Mouse (Mus musculus) midbrain, embryonic 11.5 days (tissue): Measurements from ENCODE around the gene Rpl21. TPM values are rescaled to one million over a fixed set of nuclear protein-coding genes. Genes with fewer than 3 reads are reported as not detected.

Experiments
- ATAC-seq: fragments of 200-750 bp; cut with Nextera tagmentation; 2 replicates; pipeline ENCODE4 v1.8.0; 2017; ENCODE audit warnings: moderate TSS enrichment, moderate library complexity; ENCODE audit not compliant: low FRiP score
- DNase-seq: peaks from one replicate; pipeline ENCODE4 v3.0.0; 2015; ENCODE audit warnings: low spot score; ENCODE audit errors: missing footprints
- H3K27ac ChIP-seq: fragments of 300-500 bp; sonication (generic); 2 replicates; pipeline ENCODE4 v1.5.1; 2014; ENCODE audit warnings: low read depth, low read length
- H3K27me3 ChIP-seq: fragments of 300-500 bp; sonication (generic); 2 replicates; pipeline ENCODE4 v1.6.1; 2014; ENCODE audit warnings: mild to moderate bottlenecking, low read length, moderate library complexity, mixed read lengths; ENCODE audit not compliant: control insufficient read depth, insufficient read depth
- H3K36me3 ChIP-seq: fragments of 300-500 bp; sonication (generic); 2 replicates; pipeline ENCODE4 v1.6.1; 2014; ENCODE audit warnings: mild to moderate bottlenecking, low read length, moderate library complexity, mixed read lengths; ENCODE audit not compliant: control insufficient read depth, insufficient read depth
- H3K4me1 ChIP-seq: fragments of 300-500 bp; sonication (generic); 2 replicates; pipeline ENCODE4 v1.6.1; 2014; ENCODE audit warnings: low read length; ENCODE audit not compliant: control insufficient read depth, insufficient read depth
- H3K4me2 ChIP-seq: fragments of 300-500 bp; sonication (generic); 2 replicates; pipeline ENCODE4 v1.6.1; 2014; ENCODE audit warnings: mild to moderate bottlenecking, moderate library complexity
- H3K4me3 ChIP-seq: fragments of 300-500 bp; sonication (generic); 2 replicates; pipeline ENCODE4 v1.5.1; 2014; ENCODE audit warnings: low read depth, low read length
- H3K9ac ChIP-seq: fragments of 300-500 bp; sonication (generic); 2 replicates; pipeline ENCODE4 v1.6.1; 2014; ENCODE audit warnings: low read length
- H3K9me3 ChIP-seq: fragments of 300-500 bp; sonication (generic); 2 replicates; pipeline ENCODE4 v1.6.1; 2016; ENCODE audit warnings: low read length; ENCODE audit not compliant: control insufficient read depth
- WGBS: fragments of 180-500 bp; shearing (Covaris S2); extraction: QIAGEN DNeasy Blood & Tissue Kit; methylation state at CpG from one replicate; pipeline ENCODE4 v1.1.7; 2014; 5-methylcytosine and 5-hydroxymethylcytosine counted together
- polyA plus RNA-seq: library from polyadenylated mRNA; unstranded; fragments of >200 nt; fragmentation: Nextera tagmentation; extraction: Ambion mirVana; gene quantifications from 2 replicates; pipeline ENCODE4 v1.2.1, GENCODE M21; 2014

The Rpl21 gene
- polyA plus RNA-seq, 1 experiment from 2014 or later: 509 TPM

DNA sequence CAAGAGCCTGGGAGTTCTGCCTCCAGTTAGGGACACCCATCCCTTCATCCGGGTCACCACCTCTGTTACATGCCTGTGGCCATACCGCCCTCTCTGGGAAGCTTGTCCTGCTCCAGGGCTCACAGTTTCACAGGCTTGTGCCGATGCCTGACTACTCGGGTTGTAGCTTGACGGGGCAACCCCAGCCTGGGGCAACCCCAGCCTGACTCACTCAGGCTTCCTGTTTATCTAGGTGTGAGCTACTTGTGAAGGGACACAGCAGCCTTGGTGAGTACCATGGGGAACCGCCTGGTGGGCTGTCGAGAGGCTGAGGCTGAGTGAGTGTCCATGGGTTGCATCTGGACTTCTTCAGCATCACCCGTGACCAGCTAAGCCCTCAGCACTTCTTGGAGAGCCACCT lies 24.9 kb downstream of the Rpl21 start:
- no peaks in the 10 kb centered on the region for H3K36me3 ChIP-seq
- no peak overlapping the region for H3K4me2 ChIP-seq
- no peak overlapping the region for H3K27ac ChIP-seq
- no peaks in the 10 kb centered on the region for H3K4me1 ChIP-seq
- no peak overlapping the region for H3K9ac ChIP-seq
- H3K4me3 ChIP-seq: no peak overlapping the region
- 89% methylated on average over 8 of the region's 8 CpGs for WGBS
- ATAC-seq (no peak), DNase-seq (peak; percentile 6)
- no peaks in the 10 kb centered on the region for H3K9me3 ChIP-seq
- no peaks in the 10 kb centered on the region for H3K27me3 ChIP-seq

DNA sequence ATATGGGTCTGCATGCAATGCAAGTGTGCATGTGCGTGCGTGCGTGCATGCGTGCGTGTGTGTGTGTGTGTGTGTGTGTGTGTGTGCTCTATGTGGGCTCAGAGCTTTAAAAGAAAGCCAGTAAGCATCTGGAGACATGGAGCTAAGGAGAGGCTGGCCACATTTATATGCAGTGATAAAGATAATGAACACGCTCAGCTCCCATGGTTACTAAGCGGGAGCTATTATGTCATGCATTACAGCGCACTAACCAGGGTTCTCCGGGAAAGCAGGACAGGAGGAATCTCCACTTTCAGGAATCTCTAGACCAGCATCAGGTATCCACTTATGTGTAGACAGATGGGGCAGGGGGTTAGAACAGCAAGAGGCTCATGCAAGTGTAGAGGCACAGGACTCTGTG lies 26.1 kb downstream of the Rpl21 start:
- no peak overlapping the region for H3K9ac ChIP-seq
- 95% methylated on average over 9 of the region's 9 CpGs for WGBS
- no peaks in the 10 kb centered on the region for H3K27me3 ChIP-seq
- no peak overlapping the region for H3K4me2 ChIP-seq
- ATAC-seq (no peak), DNase-seq (peak; percentile 73)
- H3K9me3 ChIP-seq: no peaks in the 10 kb centered on the region
- no peaks in the 10 kb centered on the region for H3K36me3 ChIP-seq
- no peak overlapping the region for H3K27ac ChIP-seq
- no peaks in the 10 kb centered on the region for H3K4me1 ChIP-seq
- no peak overlapping the region for H3K4me3 ChIP-seq

DNA sequence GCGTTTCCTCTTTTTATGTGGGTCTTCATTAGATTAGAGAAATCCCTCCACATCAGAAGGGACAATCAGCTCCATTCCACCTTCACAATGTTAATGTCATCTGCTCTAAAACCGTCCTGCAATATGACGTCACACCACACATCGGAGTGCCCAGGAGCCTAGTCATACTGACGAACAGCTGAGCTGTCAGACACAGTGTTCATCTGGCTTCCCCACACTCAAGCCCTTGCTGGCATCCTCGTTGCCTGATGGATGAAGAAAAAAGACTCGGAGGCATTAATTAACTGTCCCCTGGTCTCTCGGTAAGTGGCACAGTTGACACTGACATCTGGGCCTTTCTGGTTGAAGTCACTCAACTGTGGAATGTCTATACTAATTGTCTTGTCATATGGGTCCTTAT lies 26.6 kb downstream of the Rpl21 start:
- WGBS: 85% methylated on average over 8 of the region's 8 CpGs
- Histone ChIP-seq H3K9ac (no peak overlapping the region), H3K27ac (no peak overlapping the region), H3K9me3 (no peaks in the 10 kb centered on the region), H3K27me3 (no peaks in the 10 kb centered on the region), H3K4me2 (no peak overlapping the region), H3K36me3 (no peaks in the 10 kb centered on the region), H3K4me1 (no peaks in the 10 kb centered on the region), H3K4me3 (no peak overlapping the region)
- DNase-seq: peak; percentile 60
- no peak for ATAC-seq

DNA sequence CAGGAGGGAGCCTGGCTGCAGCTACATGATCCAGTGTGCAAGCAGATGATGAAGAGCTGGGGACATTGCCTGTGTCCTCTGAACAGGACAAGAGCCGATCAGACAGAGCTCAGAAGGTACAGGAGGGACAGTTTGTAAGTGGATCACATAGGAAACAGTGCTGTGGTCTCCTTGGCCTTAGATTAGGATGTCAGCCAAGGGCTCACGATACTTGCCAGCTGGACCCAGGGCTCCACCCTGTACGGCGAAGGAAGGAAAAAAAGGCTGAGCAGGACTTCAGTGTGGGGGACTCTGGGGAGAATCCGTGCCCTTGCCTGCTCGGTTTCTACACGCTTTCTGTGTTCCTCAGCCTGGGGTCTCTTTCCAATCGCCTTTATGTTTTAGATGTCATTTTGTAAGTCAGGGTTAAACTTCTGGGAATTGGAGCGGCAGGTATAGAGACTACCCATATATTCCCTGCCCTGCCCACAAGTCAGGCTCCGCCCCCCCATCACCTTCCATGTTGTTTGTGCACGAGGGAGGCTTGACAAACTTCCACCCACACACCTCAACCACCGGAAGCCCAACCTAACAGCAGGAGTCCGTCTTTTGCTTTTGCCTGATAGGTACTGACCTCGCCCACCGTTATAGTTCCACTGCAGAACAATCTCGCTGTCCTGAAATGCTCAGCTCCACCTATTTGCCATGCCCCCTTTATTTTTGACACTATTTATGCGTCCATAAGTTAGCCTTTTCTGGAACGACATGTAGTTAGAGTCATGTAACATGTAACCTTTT lies 27.7 kb downstream of the Rpl21 start:
- H3K27me3 ChIP-seq: no peaks in the 10 kb centered on the region
- no peaks in the 10 kb centered on the region for H3K36me3 ChIP-seq
- H3K4me2 ChIP-seq: no peak overlapping the region
- ATAC-seq (no peak), DNase-seq (no peak)
- no peaks in the 10 kb centered on the region for H3K4me1 ChIP-seq
- 85% methylated on average over 18 of the region's 18 CpGs for WGBS
- H3K9me3 ChIP-seq: no peaks in the 10 kb centered on the region
- H3K9ac ChIP-seq: no peak overlapping the region
- H3K4me3 ChIP-seq: no peak overlapping the region
- H3K27ac ChIP-seq: no peak overlapping the region

DNA sequence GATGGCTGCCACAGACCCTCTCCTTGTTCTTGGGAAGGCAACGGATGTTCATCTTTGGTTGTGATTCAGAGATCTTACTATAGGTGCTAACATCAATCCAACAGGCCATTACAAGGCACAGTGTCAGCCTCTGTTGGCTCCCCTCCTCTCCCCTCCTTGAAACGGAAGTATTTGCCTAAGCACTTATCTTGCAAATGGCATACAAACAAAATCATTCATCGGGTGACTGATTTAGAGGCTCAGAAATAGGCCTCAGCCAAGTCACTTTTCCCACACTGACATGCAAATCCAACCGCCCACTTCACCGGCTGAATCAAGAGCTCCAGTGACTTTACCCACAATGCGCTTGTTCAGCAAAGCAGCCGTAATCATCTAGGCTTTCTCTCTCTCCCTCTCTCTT lies 28.9 kb downstream of the Rpl21 start:
- DNase-seq (no peak), ATAC-seq (no peak)
- no peak overlapping the region for H3K9ac ChIP-seq
- no peak overlapping the region for H3K27ac ChIP-seq
- no peaks in the 10 kb centered on the region for H3K9me3 ChIP-seq
- H3K4me2 ChIP-seq: no peak overlapping the region
- no peaks in the 10 kb centered on the region for H3K27me3 ChIP-seq
- no peaks in the 10 kb centered on the region for H3K36me3 ChIP-seq
- 47% methylated on average over 7 of the region's 7 CpGs for WGBS
- H3K4me3 ChIP-seq: no peak overlapping the region
- H3K4me1 ChIP-seq: no peaks in the 10 kb centered on the region

DNA sequence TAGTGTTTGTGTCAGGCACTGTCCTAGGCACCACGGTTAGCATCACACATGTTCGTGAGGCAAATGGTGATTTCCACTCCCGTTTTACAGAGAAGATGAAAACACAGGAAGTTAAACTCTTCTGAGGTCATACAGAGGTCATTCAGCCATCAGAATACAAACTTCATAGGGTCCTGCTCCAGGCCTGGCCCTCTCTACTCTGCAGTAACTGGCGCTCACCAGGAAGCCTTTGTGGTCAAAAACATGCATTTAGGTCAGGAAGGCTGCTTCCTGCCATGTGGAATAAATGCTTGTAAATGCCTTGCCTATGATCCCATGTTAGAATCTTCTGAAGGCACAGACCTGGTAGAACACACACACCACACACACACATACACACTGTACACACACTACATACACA lies 32.8 kb downstream of the Rpl21 start:
- WGBS: 78% methylated on average over 4 of the region's 4 CpGs
- H3K4me3 ChIP-seq: no peak overlapping the region
- no peaks in the 10 kb centered on the region for H3K36me3 ChIP-seq
- H3K27me3 ChIP-seq: no peaks in the 10 kb centered on the region
- no peaks in the 10 kb centered on the region for H3K9me3 ChIP-seq
- no peaks in the 10 kb centered on the region for H3K4me1 ChIP-seq
- no peak overlapping the region for H3K9ac ChIP-seq
- DNase-seq (no peak), ATAC-seq (no peak)
- H3K4me2 ChIP-seq: no peak overlapping the region
- no peak overlapping the region for H3K27ac ChIP-seq

DNA sequence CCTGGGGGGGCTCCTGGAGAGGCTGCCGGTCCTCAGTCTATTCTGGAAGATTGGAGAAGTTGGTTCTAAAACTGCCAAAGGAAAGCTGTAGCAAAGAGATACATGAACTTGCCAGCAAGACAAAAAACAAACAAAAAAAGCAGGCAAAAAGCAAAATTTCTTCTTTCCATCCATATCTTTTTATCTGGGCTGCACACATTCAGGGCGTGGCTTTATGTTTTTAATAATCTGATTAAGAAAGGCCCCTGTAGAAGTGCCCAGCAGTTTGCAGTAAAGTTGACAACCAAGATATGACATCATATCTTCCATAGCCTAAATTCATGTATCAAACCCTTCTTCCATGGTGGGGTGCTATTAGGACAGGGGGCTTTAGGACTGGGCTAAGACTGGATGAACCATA lies 33.6 kb downstream of the Rpl21 start:
- ATAC-seq (no peak), DNase-seq (no peak)
- no peak overlapping the region for H3K9ac ChIP-seq
- no peak overlapping the region for H3K4me3 ChIP-seq
- H3K4me1 ChIP-seq: no peaks in the 10 kb centered on the region
- H3K36me3 ChIP-seq: no peaks in the 10 kb centered on the region
- no peak overlapping the region for H3K27ac ChIP-seq
- no peak overlapping the region for H3K4me2 ChIP-seq
- no peaks in the 10 kb centered on the region for H3K27me3 ChIP-seq
- H3K9me3 ChIP-seq: no peaks in the 10 kb centered on the region
- 93% methylated on average over 2 of the region's 2 CpGs for WGBS

DNA sequence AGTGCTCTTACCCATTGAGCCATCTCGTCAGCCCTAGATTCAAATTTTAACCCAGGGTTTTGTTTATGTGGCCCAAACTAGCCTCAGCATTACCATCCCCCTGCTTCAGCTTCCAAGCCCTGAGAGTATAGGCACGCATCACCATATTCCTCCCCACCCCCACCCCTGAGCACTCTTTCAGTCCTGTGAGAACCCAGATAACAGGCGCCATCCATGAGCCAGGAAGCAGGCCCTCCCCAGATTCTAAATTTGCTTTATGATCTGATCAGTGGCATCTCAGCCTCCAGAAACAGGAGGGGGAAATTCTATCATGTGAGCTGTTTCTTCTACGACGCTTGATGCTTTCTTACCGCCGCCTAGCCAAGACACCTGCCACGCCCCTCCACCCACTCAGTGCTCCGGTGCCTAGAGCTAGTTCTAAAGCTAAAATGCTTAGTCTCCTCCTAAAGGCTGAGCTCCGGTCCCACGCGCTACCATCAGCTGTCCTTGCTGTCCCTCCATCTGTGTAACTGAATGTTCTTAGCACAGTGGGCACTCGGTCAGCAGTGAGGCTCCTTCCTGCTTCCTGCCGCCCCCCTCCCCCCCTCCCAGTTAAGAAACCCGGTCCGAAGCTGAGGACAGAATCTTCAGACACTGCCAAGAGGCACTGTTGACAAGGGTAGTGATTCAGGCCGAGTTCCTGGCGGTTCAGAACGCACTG lies 34.7 kb downstream of the Rpl21 start:
- DNase-seq: peak; percentile 90
- Histone ChIP-seq H3K4me1 (no peaks in the 10 kb centered on the region), H3K27ac (no peak overlapping the region), H3K4me2 (peak overlapping the region; percentile 36), H3K9ac (peak overlapping the region; percentile 34), H3K9me3 (no peaks in the 10 kb centered on the region), H3K4me3 (no peak overlapping the region), H3K27me3 (no peaks in the 10 kb centered on the region), H3K36me3 (no peaks in the 10 kb centered on the region)
- 0 out of 2 replicates have a peak, but pooled peaks have one; percentile 35 for ATAC-seq
- 8% methylated on average over 19 of the region's 19 CpGs for WGBS

DNA sequence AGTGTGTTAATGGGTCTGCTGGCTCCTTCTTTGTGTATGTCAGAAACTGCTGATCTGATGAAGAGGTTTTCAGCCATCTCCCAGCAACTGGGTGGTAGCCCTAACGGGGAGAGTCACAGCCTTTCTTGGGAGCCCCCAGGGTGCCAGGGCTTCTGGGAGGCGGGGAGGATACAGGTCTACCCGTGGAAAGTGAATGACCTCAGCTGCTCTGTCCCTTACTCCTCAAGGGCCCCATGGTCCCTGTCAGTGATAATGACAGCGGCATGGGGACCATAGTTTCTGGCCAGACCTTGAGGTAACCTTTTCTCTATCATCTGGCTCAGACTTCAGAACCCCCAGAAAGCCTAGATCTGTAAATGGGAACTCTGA lies 35.2 kb downstream of the Rpl21 start:
- H3K4me3 ChIP-seq: no peak overlapping the region
- no peak overlapping the region for H3K27ac ChIP-seq
- peak overlapping the region; percentile 36 for H3K4me2 ChIP-seq
- H3K4me1 ChIP-seq: no peaks in the 10 kb centered on the region
- H3K9me3 ChIP-seq: no peaks in the 10 kb centered on the region
- no peaks in the 10 kb centered on the region for H3K36me3 ChIP-seq
- no peak for ATAC-seq
- no peaks in the 10 kb centered on the region for H3K27me3 ChIP-seq
- WGBS: 14% methylated on average over 4 of the region's 4 CpGs
- no peak for DNase-seq
- H3K9ac ChIP-seq: no peak overlapping the region
